Mouse (Mus musculus) C2C12 (cell line): ENCODE measurements around the gene Gm9767.
A peak's percentile ranks its signal among the peaks of the same experiment; 100 is the strongest.

ENCODE experiments used
- CTCF ChIP-seq: IDR thresholded peaks from one replicate; pipeline ENCODE4 v1.5.1; 2011; ENCODE audit not compliant: control insufficient read depth, insufficient read depth, insufficient read length
- MYOD1 ChIP-seq: IDR thresholded peaks from one replicate; pipeline ENCODE4 v1.6.1; 2011; ENCODE audit warnings: low read depth; ENCODE audit not compliant: control insufficient read depth, insufficient read length

DNA sequence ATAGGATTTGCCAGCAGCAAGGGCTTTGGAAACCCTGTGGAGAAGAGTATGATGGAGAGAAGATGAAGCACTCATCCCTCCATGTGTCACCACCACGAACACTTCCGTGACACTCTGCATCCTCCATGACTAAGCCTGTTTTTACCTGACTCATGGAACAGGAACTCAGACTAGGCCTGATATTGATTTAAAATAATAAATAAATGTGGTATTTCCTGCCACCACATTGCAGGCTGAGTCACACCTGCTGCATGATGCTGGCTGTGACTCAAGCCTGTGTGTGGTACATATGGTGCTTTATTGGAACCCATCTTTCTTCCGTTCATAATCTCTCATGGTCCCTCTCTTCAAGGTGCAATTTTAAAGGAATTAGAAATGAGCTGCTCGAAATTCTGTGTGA lies 36.4 kb downstream of the Gm9767 start:
- no peak for TF ChIP-seq CTCF
- TF ChIP-seq MYOD1: peak; percentile 88
